Mouse (Mus musculus): ENCODE data around the gene Hcn1. TPM values are rescaled to one million over a fixed set of nuclear protein-coding genes. Genes with fewer than 3 reads are reported as not detected.

Gene Hcn1
- polyA plus RNA-seq (2015; fragmentation: Nextera tagmentation; extraction: Ambion mirVana): 0.04 and 0.05 TPM in 2 replicates

DNA sequence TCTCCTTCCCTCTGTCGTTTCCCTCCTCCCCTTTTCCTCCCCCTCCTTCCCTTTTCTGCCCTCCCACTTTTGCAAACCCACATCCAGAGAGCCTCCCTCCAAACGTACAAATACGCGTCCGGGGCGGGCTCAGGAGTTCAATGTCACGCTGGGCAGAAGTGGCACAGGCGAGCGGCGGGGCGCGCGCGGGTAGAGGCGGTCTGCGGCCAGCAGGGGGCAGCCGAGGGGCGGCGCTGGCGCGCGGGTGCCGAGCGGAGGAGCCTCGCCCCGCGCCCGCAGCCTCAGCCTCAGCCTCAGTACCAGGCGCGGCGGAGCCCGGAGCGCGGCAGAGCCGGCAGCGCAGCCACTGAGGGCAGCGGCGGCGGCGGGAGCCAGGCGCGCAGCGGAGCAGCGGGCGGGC, at the start of gene Hcn1:
Gene Hcn1, plus strand, starts transcription at position 140 of the 400 bp plus-strand sequence.
- Histone ChIP-seq H3K4me1 (replicated peaks) (peaks cover 9% of the 10 kb centered on the region), H3K27me3 (replicated peaks) (peaks cover 15% of the 10 kb centered on the region), H3K4me3 (replicated peaks) (peak within 1 kb of the TSS; percentile 56), H3K27ac (no peak within 1 kb of the TSS), H3K9ac (no peak within 1 kb of the TSS), H3K36me3 (no peaks in the 10 kb centered on the region), H3K4me2 (replicated peaks) (peak within 1 kb of the TSS; percentile 99), H3K9me3 (no peaks in the 10 kb centered on the region)
- under 1% methylated on average over 35 of the region's 45 CpGs for WGBS
- peak; percentile 96 for ATAC-seq

- Histone ChIP-seq H3K27me3 (replicated peaks) (no peaks in the 10 kb centered on the region), H3K27ac (no peak overlapping the region), H3K4me3 (replicated peaks) (no peak overlapping the region), H3K9me3 (no peaks in the 10 kb centered on the region), H3K9ac (no peak overlapping the region), H3K4me1 (replicated peaks) (no peaks in the 10 kb centered on the region), H3K36me3 (no peaks in the 10 kb centered on the region), H3K4me2 (replicated peaks) (no peak overlapping the region)
- no peak for ATAC-seq
- 81% methylated on average over 8 of the region's 8 CpGs for whole genome bisulfite sequencing
Observed at GRCm38 (mm10) chr13:117567251-117567650, 34.9 kb upstream of the Hcn1 start.

- H3K27ac ChIP-seq: no peak overlapping the region
- no peak; the same call in 1 of the 2 replicates for ATAC-seq
- H3K9ac ChIP-seq: no peak overlapping the region
- no peaks in the 10 kb centered on the region for H3K9me3 ChIP-seq
- H3K4me1 ChIP-seq (replicated peaks): no peaks in the 10 kb centered on the region
- H3K4me2 ChIP-seq (replicated peaks): no peak overlapping the region
- no peaks in the 10 kb centered on the region for H3K27me3 ChIP-seq (replicated peaks)
- no peaks in the 10 kb centered on the region for H3K36me3 ChIP-seq
- H3K4me3 ChIP-seq (replicated peaks): no peak overlapping the region
- 59% methylated on average over 3 of the region's 3 CpGs for WGBS
Observed at GRCm38 (mm10) chr13:117571747-117572146, 30.4 kb upstream of the Hcn1 start.

DNA sequence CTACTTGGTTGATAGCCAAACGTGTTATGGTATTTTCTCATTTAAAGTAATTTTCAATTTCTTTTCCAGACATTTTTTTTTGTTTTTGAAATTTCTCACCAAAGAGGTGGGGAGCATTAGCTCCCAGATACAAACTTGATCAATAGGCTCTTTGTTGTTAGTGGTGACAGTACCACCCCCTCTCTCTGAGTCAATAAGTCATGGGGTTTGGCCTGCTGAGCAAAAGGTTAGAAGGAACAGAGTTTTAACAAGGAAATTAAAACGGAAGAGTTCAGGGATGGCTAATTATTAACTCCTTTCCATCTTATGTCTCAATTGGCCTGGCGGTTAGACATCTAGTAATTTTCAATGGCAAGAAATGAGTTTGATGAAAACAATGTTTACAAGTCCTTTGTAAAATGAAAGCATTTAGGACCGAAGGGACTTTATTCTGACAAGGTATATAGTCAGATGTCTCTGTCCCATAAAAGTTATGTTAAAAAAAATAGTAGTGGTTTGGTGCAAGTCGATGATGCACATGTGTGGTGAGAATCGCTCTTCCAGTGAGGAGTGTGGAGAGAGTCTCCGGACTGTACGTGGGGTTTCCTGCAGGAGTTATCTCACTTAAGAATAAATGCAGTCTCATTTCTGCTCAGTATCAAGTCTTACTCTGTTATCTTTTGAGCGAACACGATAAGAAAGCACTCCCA, 7.5 kb upstream of the Hcn1 start:
- 58% methylated on average over 10 of the region's 10 CpGs for WGBS
- Histone ChIP-seq H3K4me3 (replicated peaks) (no peak overlapping the region), H3K9ac (no peak overlapping the region), H3K4me1 (replicated peaks) (no peaks in the 10 kb centered on the region), H3K36me3 (no peaks in the 10 kb centered on the region), H3K9me3 (no peaks in the 10 kb centered on the region), H3K4me2 (replicated peaks) (no peak overlapping the region), H3K27ac (no peak overlapping the region), H3K27me3 (replicated peaks) (no peaks in the 10 kb centered on the region)
- peak; percentile 89 for ATAC-seq

DNA sequence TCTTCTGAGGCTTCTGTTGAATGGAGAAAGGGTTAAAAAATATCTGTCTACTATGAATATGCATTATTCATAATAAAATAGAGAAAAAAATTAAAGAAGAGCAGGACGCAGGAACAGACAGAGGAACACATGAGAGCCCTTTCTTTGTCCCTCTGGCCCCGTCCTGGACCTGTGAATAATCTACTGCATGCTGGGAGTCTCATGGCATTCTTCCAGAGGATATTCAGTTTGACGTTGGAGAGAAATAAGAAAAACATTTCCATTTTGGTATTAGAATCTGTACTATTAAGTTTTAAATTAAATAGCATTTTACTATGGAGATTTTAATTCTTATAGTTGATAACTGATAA, 7.0 kb upstream of the Hcn1 start:
- peak; percentile 56 for ATAC-seq
- 50% methylated on average over 3 of the region's 3 CpGs for WGBS

GRCm38 (mm10) chr13:117601331-117601965, 672 bp upstream of the Hcn1 start:
- Histone ChIP-seq H3K27ac (no peak overlapping the region), H3K9me3 (no peaks in the 10 kb centered on the region), H3K36me3 (no peaks in the 10 kb centered on the region), H3K9ac (no peak overlapping the region), H3K4me1 (replicated peaks) (peaks cover 9% of the 10 kb centered on the region), H3K4me3 (replicated peaks) (no peak overlapping the region; the same call in 1 of the 2 replicates), H3K27me3 (replicated peaks) (peaks cover 15% of the 10 kb centered on the region), H3K4me2 (replicated peaks) (peak overlapping the region; percentile 99)
- WGBS: 34% methylated on average over 9 of the region's 9 CpGs
- ATAC-seq: peak; percentile 56

More for the DNA sequence above, 7.0 kb upstream of the Hcn1 start:
- H3K27me3 ChIP-seq (replicated peaks): no peaks in the 10 kb centered on the region
- H3K4me3 ChIP-seq (replicated peaks): no peak overlapping the region
- no peaks in the 10 kb centered on the region for H3K9me3 ChIP-seq
- H3K27ac ChIP-seq: no peak overlapping the region
- H3K36me3 ChIP-seq: no peaks in the 10 kb centered on the region
- H3K4me1 ChIP-seq (replicated peaks): no peaks in the 10 kb centered on the region
- no peak overlapping the region for H3K9ac ChIP-seq
- no peak overlapping the region for H3K4me2 ChIP-seq (replicated peaks)

- H3K27ac ChIP-seq: no peak overlapping the region
- H3K9me3 ChIP-seq: no peaks in the 10 kb centered on the region
- WGBS: 1% methylated on average over 57 of the region's 62 CpGs
- no peaks in the 10 kb centered on the region for H3K36me3 ChIP-seq
- peak overlapping the region; percentile 56 for H3K4me3 ChIP-seq (replicated peaks)
- no peak overlapping the region for H3K9ac ChIP-seq
- peak; percentile 72 for ATAC-seq
- peak overlapping the region; percentile 99 for H3K4me2 ChIP-seq (replicated peaks)
- H3K4me1 ChIP-seq (replicated peaks): peaks cover 9% of the 10 kb centered on the region
- peaks cover 15% of the 10 kb centered on the region for H3K27me3 ChIP-seq (replicated peaks)
Observed at GRCm38 (mm10) chr13:117602617-117603358, 668 bp downstream of the Hcn1 start.

GRCm38 (mm10) chr13:117603421-117603820, 1.3 kb downstream of the Hcn1 start:
- Histone ChIP-seq H3K4me2 (replicated peaks) (peak overlapping the region; percentile 99), H3K27ac (no peak overlapping the region), H3K4me3 (replicated peaks) (no peak overlapping the region), H3K36me3 (no peaks in the 10 kb centered on the region), H3K9me3 (no peaks in the 10 kb centered on the region), H3K4me1 (replicated peaks) (peaks cover 9% of the 10 kb centered on the region), H3K27me3 (replicated peaks) (peaks cover 15% of the 10 kb centered on the region), H3K9ac (no peak overlapping the region)
- no peak for ATAC-seq
- 17% methylated on average over 11 of the region's 11 CpGs for WGBS

DNA sequence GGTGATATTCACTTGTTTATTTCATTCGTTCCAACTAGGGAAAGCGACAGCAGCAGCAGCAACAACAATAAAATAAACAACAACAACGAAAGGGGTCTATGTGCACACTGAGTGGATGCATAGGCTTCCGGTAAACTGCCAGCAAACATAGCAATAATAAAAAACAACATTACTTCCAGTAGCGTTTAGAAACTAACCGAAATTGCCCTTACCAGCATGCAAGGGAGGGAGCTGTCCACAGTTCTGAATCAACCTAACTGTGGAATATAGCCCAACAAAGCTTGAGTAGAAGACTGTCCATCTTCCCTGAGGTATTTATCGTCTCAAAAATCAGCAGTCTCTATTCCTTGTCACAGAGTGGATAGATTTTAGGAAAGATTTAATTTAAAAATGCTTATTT, 2.0 kb downstream of the Hcn1 start:
- WGBS: 25% methylated on average over 7 of the region's 7 CpGs
- H3K36me3 ChIP-seq: no peaks in the 10 kb centered on the region
- H3K9ac ChIP-seq: no peak overlapping the region
- H3K27ac ChIP-seq: no peak overlapping the region
- no peak overlapping the region for H3K4me3 ChIP-seq (replicated peaks)
- 0 out of 2 replicates have a peak overlapping the region, but pooled peaks have one; percentile 99 for H3K4me2 ChIP-seq (replicated peaks)
- H3K27me3 ChIP-seq (replicated peaks): peaks cover 15% of the 10 kb centered on the region
- no peak for ATAC-seq
- H3K4me1 ChIP-seq (replicated peaks): peaks cover 9% of the 10 kb centered on the region
- H3K9me3 ChIP-seq: no peaks in the 10 kb centered on the region

- H3K4me3 ChIP-seq (replicated peaks): no peak overlapping the region
- no peak overlapping the region for H3K27ac ChIP-seq
- H3K4me1 ChIP-seq (replicated peaks): peaks cover 9% of the 10 kb centered on the region
- WGBS: 83% methylated on average over 5 of the region's 5 CpGs
- no peaks in the 10 kb centered on the region for H3K9me3 ChIP-seq
- peaks cover 15% of the 10 kb centered on the region for H3K27me3 ChIP-seq (replicated peaks)
- no peak overlapping the region for H3K9ac ChIP-seq
- H3K4me2 ChIP-seq (replicated peaks): no peak overlapping the region
- no peaks in the 10 kb centered on the region for H3K36me3 ChIP-seq
- ATAC-seq: no peak
Observed at GRCm38 (mm10) chr13:117604971-117605750, 3.0 kb downstream of the Hcn1 start.

- H3K27ac ChIP-seq: no peak overlapping the region
- ATAC-seq: no peak
- H3K4me3 ChIP-seq (replicated peaks): no peak overlapping the region
- H3K9ac ChIP-seq: no peak overlapping the region
- no peaks in the 10 kb centered on the region for H3K4me1 ChIP-seq (replicated peaks)
- WGBS: 90% methylated on average over 2 of the region's 2 CpGs
- H3K36me3 ChIP-seq: no peaks in the 10 kb centered on the region
- no peak overlapping the region for H3K4me2 ChIP-seq (replicated peaks)
- no peaks in the 10 kb centered on the region for H3K27me3 ChIP-seq (replicated peaks)
- no peaks in the 10 kb centered on the region for H3K9me3 ChIP-seq
Observed at GRCm38 (mm10) chr13:117611881-117612280, 9.8 kb downstream of the Hcn1 start.

- no peaks in the 10 kb centered on the region for H3K36me3 ChIP-seq
- H3K4me2 ChIP-seq (replicated peaks): 0 out of 2 replicates have a peak overlapping the region, but pooled peaks have one; percentile 14
- H3K9ac ChIP-seq: no peak overlapping the region
- no peaks in the 10 kb centered on the region for H3K9me3 ChIP-seq
- no peaks in the 10 kb centered on the region for H3K4me1 ChIP-seq (replicated peaks)
- no peaks in the 10 kb centered on the region for H3K27me3 ChIP-seq (replicated peaks)
- 64% methylated on average over 7 of the region's 7 CpGs for WGBS
- no peak overlapping the region for H3K27ac ChIP-seq
- ATAC-seq: peak; percentile 79
- no peak overlapping the region for H3K4me3 ChIP-seq (replicated peaks)
Observed at GRCm38 (mm10) chr13:117619544-117619943, 17.4 kb downstream of the Hcn1 start.
